Mouse (Mus musculus): Measurements from ENCODE around the gene Zfp11. TPM values are rescaled to one million over a fixed set of nuclear protein-coding genes. Genes with fewer than 3 reads are reported as not detected.

Zfp11 gene
- polyA plus RNA-seq, 1 experiment from 2014 or later, result 5.8 TPM

Other genes with a start within 250 kb of the Zfp11 start
- gene Sfswap, start 168.9 kb downstream of the Zfp11 start, polyA plus RNA-seq (2016; fragmentation: Nextera tagmentation; extraction: Ambion mirVana), result 60.7 and 70.4 TPM in 2 replicates
- 6.7 and 8.5 TPM in 2 replicates for gene Mmp17, start 85.9 kb downstream of the Zfp11 start, polyA plus RNA-seq (2016; fragmentation: Nextera tagmentation; extraction: Ambion mirVana)
- gene Sept14, start 38.4 kb upstream of the Zfp11 start, polyA plus RNA-seq (2016; fragmentation: Nextera tagmentation; extraction: Ambion mirVana), result not detected in 2 replicates
- gene Mrps17, start 45.4 kb upstream of the Zfp11 start, polyA plus RNA-seq (2016; fragmentation: Nextera tagmentation; extraction: Ambion mirVana), result 149 and 151 TPM in 2 replicates
- 81.7 and 94.6 TPM in 2 replicates for gene Nipsnap2, start 55.0 kb upstream of the Zfp11 start, polyA plus RNA-seq (2016; fragmentation: Nextera tagmentation; extraction: Ambion mirVana)
- gene Psph, start 117.3 kb upstream of the Zfp11 start, polyA plus RNA-seq (2016; fragmentation: Nextera tagmentation; extraction: Ambion mirVana), result 35.3 and 36.4 TPM in 2 replicates
- 56.8 and 61.3 TPM in 2 replicates for gene Sumf2, start 176.9 kb upstream of the Zfp11 start, polyA plus RNA-seq (2016; fragmentation: Nextera tagmentation; extraction: Ambion mirVana)
- 714 and 768 TPM in 2 replicates for gene Chchd2, start 217.4 kb upstream of the Zfp11 start, polyA plus RNA-seq (2016; fragmentation: Nextera tagmentation; extraction: Ambion mirVana)
- 10.9 and 12.4 TPM in 2 replicates for gene Zbed5, start 225.6 kb upstream of the Zfp11 start, polyA plus RNA-seq (2016; fragmentation: Nextera tagmentation; extraction: Ambion mirVana)
- gene Phkg1, start 228.4 kb upstream of the Zfp11 start, polyA plus RNA-seq (2016; fragmentation: Nextera tagmentation; extraction: Ambion mirVana), result 0.34 and 0.46 TPM in 2 replicates
- gene Nupr1l, start 238.4 kb upstream of the Zfp11 start, polyA plus RNA-seq (2016; fragmentation: Nextera tagmentation; extraction: Ambion mirVana), result 4.7 and 6.6 TPM in 2 replicates

Measured in hindbrain, embryonic 12.5 days (tissue).